Mouse (Mus musculus) embryonic facial prominence, embryonic 12.5 days (tissue): Measurements from ENCODE around the gene Gm17581. TPM values are rescaled to one million over a fixed set of nuclear protein-coding genes. Genes with fewer than 3 reads are reported as not detected.
"Not testable (repeated sequence)": the region's sequence is repeated elsewhere in the genome, so short reads cannot be mapped to it uniquely, and the experiment has no call there.

Source experiments
- ATAC-seq: fragments of 200-750 bp; cut with Nextera tagmentation; 2 replicates; pipeline ENCODE4 v1.8.0; 2017; ENCODE audit not compliant: insufficient number of reproducible peaks, insufficient read depth, low FRiP score, low TSS enrichment
- H3K27ac ChIP-seq: fragments of 300-500 bp; sonication (generic); 2 replicates; pipeline ENCODE4 v1.5.1; 2016; ENCODE audit warnings: mild to moderate bottlenecking
- H3K27me3 ChIP-seq: fragments of 300-500 bp; sonication (generic); 2 replicates; pipeline ENCODE4 v1.6.1; 2016; ENCODE audit warnings: mild to moderate bottlenecking, moderate library complexity
- H3K36me3 ChIP-seq: fragments of 300-500 bp; sonication (generic); 2 replicates; pipeline ENCODE4 v1.6.1; 2016; ENCODE audit warnings: mild to moderate bottlenecking
- H3K4me1 ChIP-seq: fragments of 300-500 bp; sonication (generic); 2 replicates; pipeline ENCODE4 v1.6.1; 2016
- H3K4me2 ChIP-seq: fragments of 300-500 bp; sonication (generic); replicated peaks from 2 replicates; pipeline ENCODE4 v1.6.1; 2016; ENCODE audit warnings: mild to moderate bottlenecking, moderate library complexity
- H3K4me3 ChIP-seq: fragments of 300-500 bp; sonication (generic); 2 replicates; pipeline ENCODE4 v1.5.1; 2016; ENCODE audit warnings: mild to moderate bottlenecking
- H3K9ac ChIP-seq: fragments of 300-500 bp; sonication (generic); 2 replicates; pipeline ENCODE4 v1.6.1; 2016; ENCODE audit warnings: mild to moderate bottlenecking, moderate library complexity
- H3K9me3 ChIP-seq: fragments of 300-500 bp; sonication (generic); 2 replicates; pipeline ENCODE4 v1.6.1; 2016; ENCODE audit warnings: mild to moderate bottlenecking, moderate library complexity
- WGBS: fragments of 180-500 bp; shearing (Covaris S2); methylation state at CpG from one replicate; pipeline ENCODE4 v1.1.7; 2016; 5-methylcytosine and 5-hydroxymethylcytosine counted together
- polyA plus RNA-seq: library from polyadenylated mRNA; unstranded; fragments of >200 nt; fragmentation: Nextera tagmentation; extraction: Ambion mirVana; gene quantifications from 2 replicates; pipeline ENCODE4 v1.2.1, GENCODE M21; 2016

Gene Gm17581
- polyA plus RNA-seq, 1 experiment from 2014 or later, result not detected

GRCm38 (mm10) chr2:155703630-155704029 lies 32.0 kb downstream of the Gm17581 start:
- Histone ChIP-seq H3K4me3 (no peak overlapping the region), H3K4me2 (no peak overlapping the region), H3K4me1 (no peaks in the 10 kb centered on the region), H3K9ac (no peak overlapping the region), H3K27ac (no peak overlapping the region), H3K36me3 (peaks cover 18% of the 10 kb centered on the region), H3K9me3 (no peaks in the 10 kb centered on the region), H3K27me3 (no peaks in the 10 kb centered on the region)
- 54% methylated on average over 4 of the region's 4 CpGs for WGBS
- no peak for ATAC-seq

GRCm38 (mm10) chr2:155701399-155701919 lies 34.2 kb downstream of the Gm17581 start:
- Histone ChIP-seq H3K9ac (no peak overlapping the region), H3K27me3 (no peaks in the 10 kb centered on the region), H3K4me3 (no peak overlapping the region), H3K9me3 (no peaks in the 10 kb centered on the region), H3K36me3 (peaks cover 15% of the 10 kb centered on the region), H3K4me2 (no peak overlapping the region), H3K4me1 (no peaks in the 10 kb centered on the region), H3K27ac (no peak overlapping the region)
- no peak for ATAC-seq
- WGBS, result 87% methylated on average over 19 of the region's 19 CpGs

- not testable (repeated sequence) for H3K4me2 ChIP-seq, H3K27ac ChIP-seq, H3K9me3 ChIP-seq, H3K36me3 ChIP-seq, H3K4me1 ChIP-seq, H3K9ac ChIP-seq, H3K4me3 ChIP-seq, ATAC-seq, H3K27me3 ChIP-seq
- WGBS, result 90% methylated on average over 6 of the region's 6 CpGs
Measured at GRCm38 (mm10) chr2:155698443-155698842, 37.2 kb downstream of the Gm17581 start.

- WGBS, result 72% methylated on average over 7 of the region's 7 CpGs
- Histone ChIP-seq H3K4me2 (no peak overlapping the region), H3K9ac (no peak overlapping the region), H3K4me1 (no peaks in the 10 kb centered on the region), H3K4me3 (no peak overlapping the region), H3K27me3 (no peaks in the 10 kb centered on the region), H3K36me3 (no peaks in the 10 kb centered on the region), H3K9me3 (no peaks in the 10 kb centered on the region), H3K27ac (no peak overlapping the region)
- ATAC-seq, result no peak
Measured at GRCm38 (mm10) chr2:155696851-155697250, 38.8 kb downstream of the Gm17581 start.

- H3K36me3 ChIP-seq, result no peaks in the 10 kb centered on the region
- no peak overlapping the region for H3K27ac ChIP-seq
- H3K4me2 ChIP-seq, result no peak overlapping the region
- H3K4me3 ChIP-seq, result no peak overlapping the region
- no peak for ATAC-seq
- WGBS, result 12% methylated on average over 7 of the region's 7 CpGs
- no peaks in the 10 kb centered on the region for H3K9me3 ChIP-seq
- no peaks in the 10 kb centered on the region for H3K27me3 ChIP-seq
- H3K9ac ChIP-seq, result no peak overlapping the region
- peaks cover 2% of the 10 kb centered on the region for H3K4me1 ChIP-seq
Measured at GRCm38 (mm10) chr2:155696091-155696558, 39.5 kb downstream of the Gm17581 start.

GRCm38 (mm10) chr2:155695316-155695715 lies 40.4 kb downstream of the Gm17581 start:
- H3K9ac ChIP-seq, result no peak overlapping the region
- H3K4me2 ChIP-seq, result no peak overlapping the region
- H3K36me3 ChIP-seq, result no peaks in the 10 kb centered on the region
- no peak overlapping the region for H3K27ac ChIP-seq
- no peaks in the 10 kb centered on the region for H3K27me3 ChIP-seq
- WGBS, result 65% methylated on average over 3 of the region's 3 CpGs
- H3K4me3 ChIP-seq, result no peak overlapping the region
- H3K4me1 ChIP-seq, result peaks cover 10% of the 10 kb centered on the region
- no peak for ATAC-seq
- H3K9me3 ChIP-seq, result no peaks in the 10 kb centered on the region

GRCm38 (mm10) chr2:155694564-155694963 lies 41.1 kb downstream of the Gm17581 start:
- H3K4me1 ChIP-seq, result peaks cover 12% of the 10 kb centered on the region
- no peaks in the 10 kb centered on the region for H3K27me3 ChIP-seq
- no peak overlapping the region for H3K27ac ChIP-seq
- H3K4me2 ChIP-seq, result no peak overlapping the region
- no peak for ATAC-seq
- no peaks in the 10 kb centered on the region for H3K9me3 ChIP-seq
- H3K36me3 ChIP-seq, result no peaks in the 10 kb centered on the region
- H3K9ac ChIP-seq, result no peak overlapping the region
- 79% methylated on average over 2 of the region's 2 CpGs for WGBS
- no peak overlapping the region for H3K4me3 ChIP-seq

GRCm38 (mm10) chr2:155693136-155693535 lies 42.5 kb downstream of the Gm17581 start:
- Histone ChIP-seq H3K4me3 (no peak overlapping the region), H3K27ac (no peak overlapping the region), H3K36me3 (no peaks in the 10 kb centered on the region), H3K4me2 (no peak overlapping the region), H3K9me3 (no peaks in the 10 kb centered on the region), H3K9ac (no peak overlapping the region), H3K4me1 (peaks cover 17% of the 10 kb centered on the region), H3K27me3 (no peaks in the 10 kb centered on the region)
- no peak for ATAC-seq
- WGBS, result 74% methylated on average over 4 of the region's 4 CpGs

GRCm38 (mm10) chr2:155691723-155692493 lies 43.8 kb downstream of the Gm17581 start, which contains the start of gene Trpc4ap:
TSS of gene Trpc4ap (minus strand) at chr2:155692384.
- H3K27me3 ChIP-seq, result no peaks in the 10 kb centered on the region
- peak; percentile 93 for ATAC-seq
- no peaks in the 10 kb centered on the region for H3K9me3 ChIP-seq
- peaks cover 17% of the 10 kb centered on the region for H3K4me1 ChIP-seq
- H3K4me3 ChIP-seq, result peak within 1 kb of the TSS; percentile 97
- H3K4me2 ChIP-seq, result peak within 1 kb of the TSS; percentile 78
- peak within 1 kb of the TSS; percentile 95 for H3K9ac ChIP-seq
- peak within 1 kb of the TSS; percentile 88 for H3K27ac ChIP-seq
- peaks cover 8% of the 10 kb centered on the region; the same call in 1 of the 2 replicates for H3K36me3 ChIP-seq
- under 1% methylated on average over 71 of the region's 72 CpGs for WGBS

- Histone ChIP-seq H3K36me3 (peaks cover 8% of the 10 kb centered on the region; the same call in 1 of the 2 replicates), H3K4me1 (peaks cover 17% of the 10 kb centered on the region), H3K27me3 (no peaks in the 10 kb centered on the region), H3K27ac (peak overlapping the region; percentile 88; the same call in 1 of the 2 replicates), H3K4me2 (peak overlapping the region; percentile 78), H3K9me3 (no peaks in the 10 kb centered on the region), H3K9ac (peak overlapping the region; percentile 95), H3K4me3 (peak overlapping the region; percentile 97)
- 6% methylated on average over 8 of the region's 8 CpGs for WGBS
- ATAC-seq, result no peak
Measured at GRCm38 (mm10) chr2:155691336-155691722, 44.3 kb downstream of the Gm17581 start.

- H3K4me3 ChIP-seq, result no peak overlapping the region
- H3K27me3 ChIP-seq, result no peaks in the 10 kb centered on the region
- H3K4me2 ChIP-seq, result no peak overlapping the region
- peaks cover 8% of the 10 kb centered on the region; the same call in 1 of the 2 replicates for H3K36me3 ChIP-seq
- no peak overlapping the region for H3K9ac ChIP-seq
- 82% methylated on average over 4 of the region's 4 CpGs for WGBS
- peaks cover 17% of the 10 kb centered on the region for H3K4me1 ChIP-seq
- no peaks in the 10 kb centered on the region for H3K9me3 ChIP-seq
- ATAC-seq, result no peak
- no peak overlapping the region for H3K27ac ChIP-seq
Measured at GRCm38 (mm10) chr2:155689211-155689610, 46.5 kb downstream of the Gm17581 start.

GRCm38 (mm10) chr2:155687746-155688145 lies 47.9 kb downstream of the Gm17581 start:
- Histone ChIP-seq H3K4me2 (no peak overlapping the region), H3K4me3 (no peak overlapping the region), H3K4me1 (peaks cover 17% of the 10 kb centered on the region), H3K27ac (no peak overlapping the region), H3K36me3 (peaks cover 8% of the 10 kb centered on the region; the same call in 1 of the 2 replicates), H3K27me3 (no peaks in the 10 kb centered on the region), H3K9ac (no peak overlapping the region), H3K9me3 (no peaks in the 10 kb centered on the region)
- no peak for ATAC-seq
- WGBS, result 94% methylated on average over 11 of the region's 11 CpGs
